Mouse (Mus musculus) granulocyte monocyte progenitor cell, adult 5-6 weeks (primary cell): Measurements from ENCODE around the gene Cd44. TPM values are rescaled to one million over a fixed set of nuclear protein-coding genes. Genes with fewer than 3 reads are reported as not detected.

ENCODE experiments used
- ATAC-seq: replicated peaks from 2 replicates; pipeline ENCODE4 v1.8.0; 2016; ENCODE audit warnings: mild to moderate bottlenecking, moderate TSS enrichment, inconsistent platforms; ENCODE audit not compliant: poor library complexity, severe bottlenecking
- total RNA-seq, 2 experiments: library from RNA; stranded (forward) in 1 of 2; stranded (reverse) in 1 of 2; fragments of 200-712, 200-1000 nt in 1 of 2; fragments of >200 nt in 1 of 2; fragmentation: Nextera tagmentation in 1 of 2; gene quantifications; 2 replicates each; pipeline ENCODE4 v1.2.3; 2014 to 2017

Cd44 gene
- total RNA-seq, 2 experiments from 2014 or later = 130 to 145 TPM

DNA sequence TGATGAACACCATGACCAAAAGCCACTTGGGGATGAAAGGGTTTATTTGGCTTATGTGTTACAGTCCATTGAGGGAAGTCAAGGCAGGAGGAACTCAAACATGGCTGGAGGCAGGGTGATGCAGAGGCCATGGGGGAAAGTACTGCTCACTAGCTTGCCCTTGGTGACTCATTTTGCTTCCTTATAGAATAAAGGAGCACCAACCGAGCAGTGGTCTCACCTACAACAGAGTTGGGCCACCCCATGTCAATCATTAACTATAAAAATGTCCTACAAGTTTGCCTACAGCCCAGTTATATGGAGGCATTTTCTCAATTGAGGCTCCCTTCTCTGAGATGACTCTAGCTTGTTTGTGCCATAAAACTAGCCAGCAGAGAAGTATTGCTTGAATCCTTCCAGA is 73.6 kb downstream of the Cd44 start:
- ATAC-seq = no peak

DNA sequence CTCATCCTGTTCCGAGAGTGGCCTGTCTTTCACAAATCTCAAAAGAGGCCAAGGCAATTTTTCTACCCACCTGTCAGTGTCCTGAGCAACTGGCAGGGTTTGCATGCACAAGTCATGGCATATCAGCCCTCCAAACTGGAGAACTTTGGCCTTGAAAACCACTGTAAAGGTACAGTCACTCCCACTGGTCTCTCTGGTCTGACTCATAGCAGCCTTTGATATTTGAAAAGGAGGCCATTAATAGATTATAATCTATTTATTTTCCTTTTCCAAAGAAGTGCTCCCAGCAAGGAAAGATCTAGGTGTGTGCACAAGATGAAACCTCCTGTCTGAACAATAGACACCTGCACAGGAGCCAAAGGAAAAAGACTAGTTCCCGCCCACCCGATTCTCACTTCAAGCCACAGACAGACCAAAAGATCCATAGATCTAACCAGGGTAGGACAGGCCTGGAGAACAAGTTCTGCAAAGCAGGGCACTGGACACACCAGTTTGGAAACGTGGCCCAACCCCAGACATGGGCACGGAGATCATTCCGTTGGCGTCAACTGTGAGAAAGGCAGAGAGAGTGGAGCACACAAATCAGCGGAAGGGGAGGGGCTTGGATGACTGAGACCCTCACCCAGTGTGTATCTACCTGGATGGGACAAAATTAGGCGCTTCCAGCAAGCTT is 75.4 kb downstream of the Cd44 start:
- no peak for ATAC-seq

DNA sequence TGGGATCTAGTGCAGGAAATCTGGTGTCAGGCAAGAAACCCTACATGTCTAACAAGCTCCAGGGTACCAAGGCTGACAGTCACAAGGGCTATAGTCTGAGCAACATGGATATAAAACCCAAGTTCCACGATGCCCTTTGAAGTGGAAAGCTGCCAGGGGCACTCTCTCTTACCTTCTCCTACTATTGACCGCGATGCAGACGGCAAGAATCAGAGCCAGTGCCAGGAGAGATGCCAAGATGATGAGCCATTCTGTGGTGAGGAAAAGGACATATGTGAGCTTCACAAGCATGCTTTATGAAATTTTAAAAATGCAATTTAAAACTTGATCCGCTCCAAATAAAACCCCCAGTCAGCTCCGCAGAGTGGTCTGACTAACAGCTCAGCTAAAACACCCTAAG is 79.4 kb downstream of the Cd44 start:
- no peak for ATAC-seq

DNA sequence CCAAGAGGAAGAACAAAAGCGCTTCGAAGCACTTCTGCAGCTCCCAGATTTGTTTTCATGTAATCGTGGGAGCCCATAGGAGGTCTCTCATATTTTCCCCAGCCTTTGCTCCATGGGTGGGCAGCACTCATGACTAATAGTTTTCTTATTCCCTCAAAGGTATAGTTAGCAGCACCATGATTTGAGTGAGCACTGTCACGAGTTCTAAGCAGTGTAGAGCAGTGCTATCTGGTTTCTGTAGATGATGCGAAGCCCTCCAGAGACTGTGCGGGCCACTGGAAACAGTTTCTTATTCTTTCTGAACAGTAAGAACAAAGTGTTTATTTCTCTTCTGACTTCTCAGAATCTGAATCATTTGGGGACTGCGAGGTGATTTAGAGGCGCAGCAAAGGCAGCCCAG is 80.7 kb downstream of the Cd44 start:
- no peak for ATAC-seq

DNA sequence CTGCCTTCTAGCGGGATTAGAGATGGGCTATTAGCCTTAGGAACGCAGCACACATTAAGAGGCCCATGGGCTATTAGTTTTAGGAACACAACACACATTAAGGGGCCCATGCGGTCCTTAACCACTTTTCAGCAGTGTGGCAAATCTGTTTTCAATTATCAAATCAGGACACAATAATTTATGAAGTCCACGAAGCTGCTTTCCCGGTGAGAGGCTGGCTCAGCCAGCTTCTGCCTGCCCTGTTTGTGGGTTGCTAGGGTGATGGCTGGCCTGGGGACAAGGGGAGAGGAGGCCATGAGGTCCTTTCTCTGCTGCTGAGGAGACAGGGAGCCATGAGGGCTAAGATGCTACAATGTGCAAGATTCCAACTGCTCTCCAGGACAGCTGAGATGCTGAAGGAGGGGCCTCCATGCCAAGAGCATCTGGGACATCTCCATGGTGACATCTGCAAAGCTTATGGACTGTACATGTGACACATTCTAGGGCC is 81.2 kb downstream of the Cd44 start:
- ATAC-seq = no peak

DNA sequence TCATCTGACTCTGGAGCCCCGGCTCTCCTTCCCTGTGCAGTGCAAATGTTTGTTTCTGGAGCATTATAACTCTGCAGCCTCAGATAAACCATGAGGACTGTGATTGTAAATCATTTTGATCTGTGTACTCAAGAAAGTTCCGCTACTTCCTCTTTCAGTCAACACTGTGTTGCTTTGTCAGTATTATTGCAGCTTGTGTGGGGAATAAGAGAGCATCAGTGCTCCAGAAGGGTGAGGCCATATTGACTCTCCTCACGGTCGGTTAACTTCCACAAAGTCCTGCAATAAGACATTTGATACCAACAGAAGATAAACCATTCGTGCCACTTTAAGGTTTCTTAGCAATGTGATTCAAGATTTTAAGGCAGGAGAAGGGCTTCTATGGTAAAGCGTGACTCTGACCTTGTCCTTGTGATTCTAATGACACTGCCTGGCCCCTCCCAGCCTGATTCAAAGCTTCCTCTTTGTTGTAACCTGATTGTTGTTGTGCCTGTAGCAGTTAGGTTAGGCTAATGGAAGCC is 86.1 kb downstream of the Cd44 start:
- peak; percentile 74 for ATAC-seq

DNA sequence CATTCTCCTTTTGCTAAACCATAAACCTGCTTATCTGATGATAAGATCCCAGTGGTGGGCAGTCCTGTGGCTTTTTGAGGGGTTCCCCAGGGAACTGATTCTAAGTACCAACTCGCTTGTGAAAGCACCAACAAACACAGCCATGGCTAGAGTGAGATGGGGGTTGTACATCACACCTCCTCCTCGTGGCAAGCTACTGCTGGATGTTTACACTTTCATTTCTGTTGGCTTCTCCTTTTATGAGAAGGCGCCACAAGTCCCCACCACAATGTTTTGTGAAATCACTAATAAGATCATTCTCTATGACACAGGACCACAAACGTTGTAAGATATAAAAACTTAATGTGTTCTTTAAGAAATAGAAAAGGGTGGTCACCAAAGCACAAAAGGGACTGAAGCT is 88.7 kb downstream of the Cd44 start:
- peak; percentile 82 for ATAC-seq

DNA sequence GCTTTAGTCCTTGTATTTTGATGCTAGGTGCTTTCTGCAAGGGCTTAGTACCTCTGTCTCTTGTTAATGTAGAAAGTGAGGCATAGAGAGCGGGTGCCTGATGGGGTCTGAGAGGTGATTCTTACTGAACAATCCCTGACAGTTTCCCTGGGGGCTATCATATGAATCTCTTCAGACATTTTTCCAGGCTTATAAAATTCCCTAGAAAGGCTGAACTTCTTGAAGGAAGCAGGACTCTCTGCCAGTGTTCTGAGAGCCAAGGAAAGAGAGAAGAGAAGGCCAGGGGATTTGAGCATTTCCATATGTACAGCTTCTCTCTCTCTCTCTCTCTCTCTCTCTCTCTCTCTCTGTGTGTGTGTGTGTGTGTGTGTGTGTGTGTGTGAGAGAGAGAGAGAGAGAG is 92.0 kb downstream of the Cd44 start:
- ATAC-seq = no peak

DNA sequence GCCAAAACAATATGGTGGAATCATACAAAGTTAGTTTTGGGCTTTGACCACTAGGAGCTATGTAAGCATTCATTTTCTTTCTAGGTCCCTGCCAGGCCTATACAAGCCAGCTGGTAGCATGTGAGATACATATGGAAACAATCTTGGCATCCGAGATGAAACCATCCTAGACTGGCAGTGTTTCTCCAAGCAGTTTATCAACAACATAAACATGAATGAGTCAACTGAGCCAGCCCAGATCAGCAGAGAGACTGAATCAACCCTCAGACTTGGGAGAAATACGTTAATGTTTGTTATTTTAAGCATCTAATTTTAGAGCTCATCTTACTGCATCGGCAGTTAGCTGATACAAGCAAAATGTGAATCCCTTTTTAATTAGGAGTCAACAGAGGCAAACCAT is 93.8 kb downstream of the Cd44 start:
- no peak for ATAC-seq

DNA sequence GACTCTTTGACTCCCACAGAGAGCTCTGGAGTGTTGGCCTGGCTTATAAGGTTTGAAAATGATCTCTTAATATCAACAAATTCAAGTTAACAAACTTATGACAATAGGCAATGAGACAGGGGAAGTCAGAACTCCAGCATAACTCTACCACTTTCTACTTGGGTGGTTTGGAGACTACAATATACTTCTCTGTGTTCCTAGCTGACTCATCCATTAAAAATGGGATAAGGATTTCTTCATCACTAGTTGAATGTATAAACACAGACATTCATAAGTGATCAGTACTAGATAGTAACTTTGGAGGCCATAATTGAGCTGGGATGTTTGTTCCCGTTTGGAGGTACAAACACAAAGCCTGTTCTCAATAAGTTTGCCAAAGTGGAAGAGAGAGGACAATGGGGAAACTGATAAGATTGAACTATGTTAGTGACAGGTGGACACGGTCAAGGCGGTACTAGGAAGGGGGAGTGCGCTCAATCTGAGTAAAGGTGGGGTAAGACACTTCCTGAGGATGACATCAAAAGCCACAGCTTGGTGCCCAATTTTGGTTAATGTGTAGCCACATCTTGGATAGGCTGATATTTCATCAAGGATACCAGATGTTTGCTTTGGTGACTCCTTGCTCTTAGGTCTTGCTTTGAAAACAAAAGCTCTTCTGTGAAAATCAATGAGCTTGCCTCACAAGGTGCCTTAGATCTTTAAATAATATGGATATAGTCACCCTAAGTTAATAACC is 95.5 kb downstream of the Cd44 start:
- no peak for ATAC-seq

DNA sequence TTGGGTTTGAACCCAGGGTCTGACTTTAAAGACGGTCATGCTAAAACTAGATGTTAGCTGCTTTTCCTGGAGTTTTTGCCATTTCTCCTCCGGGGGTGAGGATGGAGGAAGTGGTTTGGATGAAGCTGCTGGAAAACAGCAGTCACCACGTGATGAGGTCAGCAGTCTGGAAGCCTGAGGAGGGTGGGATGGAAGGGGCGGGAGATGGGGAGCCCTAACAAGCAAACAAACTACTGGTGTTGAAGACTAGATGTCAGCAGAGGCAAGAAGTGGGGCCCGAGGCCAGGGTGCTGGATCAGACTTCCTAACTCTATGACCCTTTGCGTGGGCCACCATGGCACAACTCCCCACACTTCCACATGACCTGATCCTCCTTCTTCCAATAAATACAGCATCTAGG is 96.2 kb downstream of the Cd44 start:
- ATAC-seq = no peak

DNA sequence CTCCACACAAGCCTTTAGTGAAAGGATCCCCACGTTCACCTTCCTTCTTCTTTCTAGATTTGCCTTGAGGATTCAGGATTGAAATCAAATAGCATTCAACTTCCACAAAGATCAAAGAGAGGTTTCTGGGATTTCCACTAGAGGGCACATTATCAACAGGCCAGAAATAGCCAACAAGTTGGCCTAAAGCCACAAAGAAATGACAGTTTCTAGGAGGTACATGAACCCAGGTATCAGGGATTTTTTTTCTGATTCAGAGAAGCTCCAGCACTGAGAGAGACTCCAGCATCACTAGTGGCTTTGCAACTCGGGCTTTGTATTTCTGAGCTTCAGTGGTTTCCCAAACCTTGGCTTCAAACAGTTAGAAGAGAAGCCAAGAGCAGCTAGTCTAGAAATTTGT is 97.4 kb downstream of the Cd44 start:
- no peak; the same call in 1 of the 2 replicates for ATAC-seq

DNA sequence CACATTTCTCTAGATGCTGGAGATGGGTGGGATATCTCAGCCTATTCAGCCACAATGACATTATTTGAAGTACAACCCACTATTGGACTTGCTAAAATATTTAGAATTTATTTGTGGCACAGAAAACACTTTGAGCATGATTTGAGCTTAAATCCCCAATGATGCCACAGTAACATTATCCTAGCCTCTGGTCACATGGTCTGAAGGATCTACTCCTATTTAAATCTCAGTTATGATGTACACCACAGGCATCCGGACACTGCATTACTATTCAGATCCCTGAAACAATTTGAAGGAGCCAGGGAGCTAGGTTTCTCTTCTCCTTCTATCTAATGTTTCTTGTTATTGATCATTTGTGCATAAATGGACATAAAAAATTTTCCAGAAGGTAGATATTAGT is 99.6 kb downstream of the Cd44 start:
- ATAC-seq = no peak

DNA sequence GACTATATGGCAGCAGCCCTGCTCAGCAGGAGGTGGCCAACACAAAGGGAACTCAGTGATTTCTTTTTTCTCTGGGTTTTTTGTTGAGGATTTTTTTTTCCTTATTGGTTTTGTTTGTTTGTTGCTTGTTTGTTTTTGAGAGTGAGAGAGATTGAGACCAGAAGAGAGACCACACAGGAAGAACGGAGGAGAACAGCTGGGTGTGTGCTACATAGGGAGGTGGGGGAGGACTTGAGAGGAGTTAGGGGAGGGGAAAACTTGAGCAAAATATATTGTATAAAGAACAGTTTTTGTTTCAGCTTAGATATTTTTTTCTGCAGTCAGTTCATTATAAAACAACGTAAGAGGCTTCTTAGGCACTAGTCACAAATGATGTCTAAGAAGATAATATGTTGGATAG is 103.3 kb downstream of the Cd44 start:
- ATAC-seq = no peak

DNA sequence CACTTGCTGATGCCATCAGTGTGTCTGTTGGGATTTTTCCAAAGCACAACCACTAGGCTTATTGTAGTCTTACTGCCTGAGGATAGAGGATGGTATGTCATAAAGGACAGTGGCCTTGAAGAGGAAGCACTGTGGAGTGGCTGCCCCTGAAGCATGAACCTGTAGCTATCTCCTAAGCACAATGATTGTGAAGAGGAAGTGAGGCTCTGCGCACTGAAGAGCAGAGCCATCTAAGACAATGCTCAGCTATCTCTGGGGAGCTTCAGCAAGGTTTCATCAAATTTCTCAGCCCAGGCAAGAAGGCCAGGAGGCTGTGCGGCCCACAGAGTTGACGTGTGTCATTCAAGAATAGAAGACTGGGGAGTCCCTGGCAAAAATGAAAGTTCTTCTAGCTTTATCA is 106.4 kb downstream of the Cd44 start:
- ATAC-seq = peak; percentile 64

DNA sequence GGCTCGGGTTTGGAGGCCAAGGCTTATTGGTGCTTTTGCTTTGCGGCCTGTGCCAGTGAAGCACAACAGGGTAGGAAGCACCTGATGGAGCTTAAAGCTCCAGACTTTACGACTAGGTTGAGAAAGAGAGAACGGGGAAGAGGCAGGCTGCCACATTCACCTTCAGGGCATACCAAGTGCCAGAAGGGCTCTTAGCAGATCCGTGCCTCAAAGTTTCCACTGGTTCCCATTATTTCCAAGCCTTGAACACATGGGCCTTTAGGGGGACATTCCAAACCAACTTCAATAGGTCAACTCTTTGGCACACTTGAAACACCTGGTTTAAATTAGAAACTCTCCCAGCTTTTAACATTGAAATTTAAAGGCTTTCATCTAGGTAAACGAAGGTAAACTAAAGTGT is 108.7 kb downstream of the Cd44 start:
- no peak for ATAC-seq

DNA sequence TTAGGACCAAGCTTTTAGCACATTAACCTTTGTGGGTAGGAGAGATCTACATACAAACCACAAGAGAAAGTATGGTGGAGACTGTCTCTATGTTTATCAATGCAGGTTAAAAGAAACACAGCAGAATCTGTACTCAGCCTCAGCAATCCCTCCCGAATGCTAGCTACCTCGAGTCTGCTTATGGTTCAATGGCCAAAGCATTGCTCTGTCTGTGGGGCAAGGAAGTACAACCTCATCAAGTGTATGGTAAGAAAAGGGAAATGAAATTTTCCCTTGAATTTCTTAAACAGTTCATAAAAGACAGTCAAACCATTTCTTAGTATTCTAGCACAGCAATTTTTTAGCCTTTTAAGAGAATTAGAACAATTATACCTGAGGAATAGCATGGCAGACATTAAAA is 109.8 kb downstream of the Cd44 start:
- peak; percentile 69 for ATAC-seq

DNA sequence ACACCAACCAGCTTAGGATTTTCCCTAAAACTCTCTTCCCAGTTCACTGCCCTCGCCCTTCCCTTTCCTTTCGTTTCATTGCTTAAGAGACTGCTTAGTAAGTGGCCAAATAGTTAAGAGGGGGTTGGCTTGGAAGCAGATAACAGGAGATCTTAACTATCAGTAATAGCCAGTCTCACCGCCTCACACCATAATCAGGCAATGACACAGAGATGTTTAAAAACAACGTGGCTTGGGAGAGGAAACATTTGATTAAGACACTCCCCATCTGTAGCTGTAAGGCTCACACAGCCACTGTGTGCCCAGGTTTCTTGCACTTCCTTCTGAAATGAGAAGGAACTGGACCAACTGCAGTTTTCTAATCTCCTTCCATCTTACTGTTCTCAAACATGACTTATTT is 115.8 kb downstream of the Cd44 start:
- ATAC-seq = no peak

DNA sequence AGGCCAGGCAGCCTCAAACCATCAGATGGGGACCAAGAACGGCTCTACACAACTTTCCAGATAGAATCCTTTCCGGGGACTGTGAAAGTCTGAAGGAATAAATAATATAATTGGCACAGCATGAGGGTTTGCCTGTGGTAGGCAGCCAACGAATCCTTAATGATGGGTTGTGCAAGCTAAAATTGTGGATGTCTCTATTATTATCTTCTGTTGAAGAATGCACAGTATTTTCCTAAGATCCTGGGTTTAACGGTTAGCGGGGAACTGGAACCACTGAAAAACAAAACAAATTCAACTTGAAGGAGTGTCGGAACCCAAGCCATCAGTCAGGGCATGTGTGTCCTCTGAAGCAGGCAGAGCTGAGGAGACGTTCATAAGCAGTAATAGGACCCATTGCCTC is 118.7 kb downstream of the Cd44 start:
- ATAC-seq = no peak

DNA sequence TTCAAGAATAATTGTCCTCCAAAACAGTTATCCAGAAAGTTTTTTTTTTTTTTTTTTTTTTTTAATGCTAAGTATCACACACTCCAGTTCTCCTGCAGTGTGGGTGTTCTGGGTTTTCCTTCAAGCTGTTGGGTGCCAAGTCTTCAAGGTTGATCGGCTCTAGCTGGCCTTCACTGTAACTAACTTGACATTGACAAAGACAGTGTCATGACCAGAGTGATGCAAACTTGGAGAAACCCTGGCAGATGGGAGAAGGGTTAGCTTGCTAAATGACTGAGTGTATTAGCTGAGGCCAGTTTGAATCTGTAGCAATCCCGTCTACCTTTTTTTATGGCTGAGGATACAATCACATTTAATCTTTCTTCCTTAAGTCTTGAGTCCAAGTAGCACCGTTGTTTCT is 123.3 kb downstream of the Cd44 start:
- no peak for ATAC-seq

DNA sequence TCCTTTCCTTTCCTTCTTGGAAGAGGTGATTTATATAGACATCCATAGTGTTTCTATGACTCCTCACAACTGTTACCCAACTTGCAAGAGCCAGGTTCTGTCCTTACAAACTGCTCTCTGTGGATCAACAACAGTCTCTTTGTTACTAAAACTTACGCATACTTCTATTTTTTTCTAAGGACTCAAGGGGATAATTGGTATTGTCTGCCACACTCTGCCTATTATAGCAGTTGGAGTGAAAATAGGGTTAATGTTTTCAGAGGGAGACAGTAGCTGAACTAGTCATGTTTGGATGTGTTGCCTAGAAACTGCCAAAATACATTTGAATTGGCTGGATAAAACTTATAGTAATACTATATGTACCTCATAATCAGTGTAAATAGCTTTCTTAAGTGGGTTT is 125.9 kb downstream of the Cd44 start:
- no peak for ATAC-seq

DNA sequence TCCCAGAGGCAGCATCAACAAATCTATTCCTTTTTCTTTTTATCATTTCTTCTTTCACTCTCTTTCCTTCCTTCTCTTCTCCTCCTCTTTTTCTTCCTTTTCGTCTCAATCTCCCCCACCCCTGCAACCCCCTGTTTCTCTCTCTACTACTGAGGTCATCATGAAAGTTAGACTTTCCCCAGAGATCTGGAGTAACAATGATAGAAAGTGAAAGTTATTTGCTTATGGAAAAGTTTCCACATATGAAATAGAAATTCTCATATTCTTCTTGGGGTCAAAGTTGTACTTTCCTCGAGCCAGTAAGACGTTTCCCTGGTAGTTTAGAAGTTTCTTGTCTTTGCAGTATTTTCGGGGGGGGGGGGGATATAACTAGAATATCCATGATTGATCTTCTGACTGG is 126.8 kb downstream of the Cd44 start:
- no peak for ATAC-seq
